Mouse (Mus musculus): Measurements from ENCODE around the gene Echdc3.

The Echdc3 gene

DNA sequence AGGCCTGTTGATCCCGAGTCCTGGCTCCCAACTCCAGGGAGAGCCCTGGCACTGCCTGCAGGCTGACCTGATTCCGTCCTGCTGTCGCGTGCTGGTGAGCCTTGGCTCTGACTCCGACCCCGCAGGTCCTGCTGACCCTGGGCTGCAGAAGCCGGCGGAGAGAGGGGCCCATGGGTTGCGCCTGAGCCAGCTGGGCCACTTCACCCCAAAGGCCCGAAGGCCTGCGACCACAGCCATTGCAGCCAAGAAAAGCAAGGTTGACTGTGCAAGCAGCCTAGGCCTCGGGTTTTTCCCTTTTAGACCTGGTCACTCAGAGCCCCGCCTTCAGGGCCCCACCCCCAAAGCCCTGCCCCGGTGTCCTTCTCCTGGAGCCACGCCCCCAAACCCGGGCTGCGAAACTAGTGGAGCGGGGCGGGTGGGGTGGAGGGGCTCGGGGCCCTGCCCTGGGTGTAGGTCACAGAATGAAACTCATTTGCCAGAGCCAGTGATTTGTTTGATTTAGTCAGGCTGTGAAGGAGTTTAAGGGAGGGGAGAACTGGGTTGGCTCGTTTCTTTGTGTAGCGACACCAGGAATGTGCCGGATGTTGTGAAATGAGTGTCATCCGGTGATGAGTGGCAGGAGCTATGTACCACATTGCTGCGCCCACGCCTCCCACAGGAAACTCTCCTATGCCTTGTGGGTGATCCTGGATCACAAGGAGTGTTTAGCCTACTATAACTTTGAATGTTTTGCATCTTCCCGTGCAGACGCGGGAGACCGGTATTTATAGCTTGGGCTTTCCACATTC is at the start of gene Echdc3:
Echdc3 (minus strand) TSS at position 310 of the 788 bp plus-strand sequence.
- DNase-seq = peak; percentile 68

DNA sequence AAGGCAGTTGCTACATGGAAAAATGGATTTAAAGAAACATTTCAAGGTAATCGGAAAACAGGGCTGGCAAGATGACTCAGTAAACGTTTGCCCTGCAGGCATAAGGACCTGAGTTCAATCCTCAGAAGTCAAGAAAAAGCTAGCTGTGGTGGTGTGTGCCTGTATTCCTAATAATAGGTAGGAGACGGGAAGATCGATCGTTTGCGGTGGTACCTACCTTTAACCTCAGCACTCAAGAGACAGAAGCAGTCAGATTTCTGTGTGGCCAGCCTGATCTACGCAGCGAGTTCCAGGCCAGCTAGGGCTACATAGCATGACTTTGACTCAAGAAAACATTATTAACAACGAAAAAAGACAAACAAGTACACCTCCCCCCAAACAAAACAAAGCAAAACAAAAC is 48.9 kb upstream of the Echdc3 start:
- DNase-seq = no peak

DNA sequence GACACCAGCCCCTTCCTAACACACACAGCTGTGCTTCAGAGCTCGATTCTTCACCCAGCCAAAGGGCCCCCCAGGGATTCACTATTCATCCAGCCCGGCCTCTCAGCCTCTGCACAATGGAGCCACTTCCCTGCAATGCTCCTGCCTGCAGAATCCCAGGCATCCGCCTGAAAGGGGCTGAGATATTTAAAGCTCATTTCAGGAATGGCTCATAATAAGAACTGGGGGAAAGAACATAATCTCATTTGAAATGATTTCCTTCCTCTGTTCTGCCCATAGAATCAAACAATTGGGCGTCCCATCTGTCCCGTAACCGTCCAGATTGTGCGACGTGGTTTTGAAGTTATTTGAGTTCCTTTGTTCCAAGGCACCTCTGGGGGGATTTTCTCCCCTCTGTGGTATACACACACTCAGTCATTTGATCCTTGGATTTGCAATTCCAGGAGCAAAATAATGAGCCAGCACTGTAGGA is 48.4 kb upstream of the Echdc3 start:
- no peak for DNase-seq

DNA sequence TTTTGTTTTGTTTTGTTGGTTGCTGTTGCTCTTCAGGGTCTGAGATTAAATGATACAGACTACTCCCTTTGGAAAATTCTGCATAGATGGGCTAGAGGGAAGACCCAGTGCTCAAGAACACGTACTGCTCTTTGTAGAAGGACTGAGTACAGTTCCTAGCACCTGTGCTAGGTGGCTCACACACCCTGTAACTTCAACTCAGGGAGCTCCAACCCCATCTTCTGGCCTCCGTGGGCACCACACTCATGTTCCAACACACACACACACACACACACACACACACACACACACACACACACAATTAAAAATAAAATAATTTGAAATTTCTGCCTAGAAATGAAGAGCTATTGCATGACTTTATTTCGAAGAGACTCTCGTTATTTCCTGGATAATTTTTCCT is 47.8 kb upstream of the Echdc3 start:
- DNase-seq = no peak

DNA sequence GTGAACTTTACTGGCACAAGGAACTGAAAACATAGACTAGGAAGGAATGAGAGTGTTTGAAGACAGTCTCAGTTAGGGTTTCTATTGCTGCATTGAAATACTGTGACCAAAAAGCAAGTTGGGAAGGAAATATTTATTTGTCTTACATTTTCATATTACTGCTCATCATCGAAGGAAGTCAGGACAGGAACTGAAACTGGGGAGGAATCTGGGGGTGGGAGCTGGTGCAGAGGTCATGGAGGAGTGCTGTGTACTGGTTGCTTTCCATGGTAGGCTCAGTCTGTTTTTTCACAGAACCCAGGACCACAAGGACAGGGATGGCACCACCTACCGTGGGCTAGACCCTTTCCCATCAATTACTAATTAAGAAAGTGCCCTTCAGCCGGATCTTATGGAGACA is 46.3 kb upstream of the Echdc3 start:
- DNase-seq = no peak

DNA sequence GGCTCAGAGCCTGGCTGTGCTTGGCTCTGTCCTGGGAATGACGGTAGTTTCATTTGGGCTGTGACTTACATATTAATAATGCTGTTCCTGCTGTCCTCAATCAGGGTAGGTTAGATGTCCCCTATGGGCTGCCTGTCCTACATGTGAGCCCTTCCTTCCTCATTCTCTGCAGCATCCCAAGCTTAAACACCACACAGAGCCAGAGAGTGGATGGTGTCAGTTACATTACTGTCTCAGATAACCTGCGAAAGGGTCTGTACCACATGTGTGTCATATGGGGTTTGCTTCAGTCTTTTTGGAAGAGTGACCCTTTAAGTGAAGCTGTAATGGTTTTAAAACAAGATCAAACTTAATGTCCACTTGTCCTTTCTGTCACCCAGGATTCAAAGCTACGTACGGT is 45.2 kb upstream of the Echdc3 start:
- DNase-seq = no peak

DNA sequence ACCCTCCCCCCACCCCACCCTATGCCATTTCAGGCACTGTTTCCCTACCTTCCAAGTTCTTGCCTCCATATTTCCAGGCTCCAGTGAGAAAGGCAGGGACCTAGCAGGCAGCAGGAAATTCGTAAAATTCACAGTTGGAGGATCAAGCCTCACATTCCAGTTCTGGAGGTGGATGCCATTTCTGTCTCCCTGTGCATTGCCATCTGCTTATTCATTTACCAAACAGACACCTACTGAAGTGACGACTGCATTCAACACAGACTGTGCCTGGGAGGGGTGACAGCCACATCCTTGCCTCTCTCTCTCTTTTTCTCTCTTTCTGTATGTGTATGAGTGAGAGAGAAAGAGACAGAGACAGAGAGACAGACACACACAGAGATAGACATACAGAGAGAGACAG is 44.3 kb upstream of the Echdc3 start:
- DNase-seq = peak; percentile 85

DNA sequence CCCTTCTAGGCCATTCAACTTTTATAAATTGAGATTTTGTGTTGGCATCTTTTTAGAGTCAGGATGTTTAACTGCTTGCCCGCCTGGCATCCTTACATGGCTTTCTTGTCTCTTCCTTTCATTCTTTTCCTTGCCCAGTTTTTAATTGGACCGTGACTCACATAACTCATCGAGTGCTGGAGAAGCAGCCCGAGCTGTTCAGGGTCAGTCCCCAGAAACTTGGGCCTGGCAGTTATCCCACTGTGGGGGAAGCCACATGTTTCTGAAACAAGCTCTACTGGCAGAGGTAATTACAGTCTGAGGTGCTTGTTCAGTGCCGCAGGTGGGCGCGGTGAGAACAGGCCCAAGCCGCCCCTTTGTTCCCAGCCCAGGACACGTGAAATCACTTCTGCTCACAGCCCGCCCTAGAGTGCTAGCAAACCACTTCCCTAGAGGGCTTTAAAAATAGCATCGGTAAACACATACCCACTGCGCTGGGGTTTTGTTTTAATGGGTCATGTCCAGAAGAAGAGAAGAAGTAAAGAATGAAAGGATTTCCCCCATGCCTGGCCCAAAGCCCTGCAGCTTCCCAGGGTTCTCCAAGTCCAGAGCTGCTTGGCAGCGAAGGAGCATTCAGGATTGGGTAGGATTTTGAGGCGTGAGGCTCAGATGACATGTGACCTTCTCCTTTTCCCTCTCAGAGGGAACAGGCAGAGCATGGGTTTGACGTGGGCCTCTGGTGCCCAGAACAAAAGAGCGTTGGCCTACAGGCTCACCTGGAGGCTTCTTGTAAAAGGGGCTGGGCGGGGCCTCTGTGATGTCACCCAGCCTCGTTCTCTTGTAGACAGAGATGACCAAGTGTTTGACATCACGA is 43.4 kb upstream of the Echdc3 start:
- DNase-seq = peak; percentile 46

DNA sequence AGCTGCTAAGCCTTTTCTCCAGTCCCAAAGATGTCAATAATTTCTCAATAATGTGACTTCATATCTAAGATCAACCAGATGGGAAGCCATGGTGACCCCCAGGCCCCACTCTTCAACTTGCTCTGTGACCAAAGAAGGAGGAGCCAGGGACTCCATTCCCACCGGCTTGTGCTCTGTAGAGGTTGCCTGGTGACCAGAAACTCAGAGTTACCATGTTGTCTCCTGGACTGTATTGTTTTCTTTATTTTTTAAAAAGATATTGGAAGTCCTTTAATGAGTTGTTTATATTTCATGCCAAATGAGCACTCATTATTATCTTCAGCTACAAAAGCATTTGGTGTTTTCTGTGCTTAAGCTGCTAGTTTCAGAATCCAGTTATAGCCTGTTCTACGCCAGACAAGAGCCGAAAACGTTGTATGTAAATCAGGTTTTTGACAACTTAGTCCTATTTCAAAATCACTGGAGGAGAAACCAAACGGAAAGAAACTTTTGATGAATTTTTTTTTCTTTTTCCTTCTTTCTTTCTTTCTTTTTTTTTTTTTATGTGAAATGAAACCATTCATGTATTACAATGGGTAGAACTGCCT is 42.7 kb upstream of the Echdc3 start:
- DNase-seq = no peak

DNA sequence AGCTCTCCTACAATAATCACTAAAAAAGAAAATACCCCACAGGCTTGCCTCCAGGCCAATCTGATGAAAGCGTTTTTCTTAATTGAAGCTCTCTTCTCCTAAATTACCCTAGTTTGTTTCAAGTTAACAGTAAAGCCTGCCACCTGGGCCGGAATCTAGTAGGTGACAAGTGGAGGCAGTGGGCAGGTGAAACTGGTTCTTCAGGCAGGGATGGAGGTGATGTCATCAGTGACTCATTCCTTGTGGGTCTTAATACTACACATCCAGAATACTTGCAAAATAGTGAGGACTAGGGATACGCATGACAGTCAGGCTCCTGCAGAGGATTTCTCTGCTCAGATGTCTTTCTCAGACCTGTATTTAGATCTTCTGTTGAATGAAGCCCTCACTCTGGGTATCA is 39.7 kb upstream of the Echdc3 start:
- DNase-seq = no peak

DNA sequence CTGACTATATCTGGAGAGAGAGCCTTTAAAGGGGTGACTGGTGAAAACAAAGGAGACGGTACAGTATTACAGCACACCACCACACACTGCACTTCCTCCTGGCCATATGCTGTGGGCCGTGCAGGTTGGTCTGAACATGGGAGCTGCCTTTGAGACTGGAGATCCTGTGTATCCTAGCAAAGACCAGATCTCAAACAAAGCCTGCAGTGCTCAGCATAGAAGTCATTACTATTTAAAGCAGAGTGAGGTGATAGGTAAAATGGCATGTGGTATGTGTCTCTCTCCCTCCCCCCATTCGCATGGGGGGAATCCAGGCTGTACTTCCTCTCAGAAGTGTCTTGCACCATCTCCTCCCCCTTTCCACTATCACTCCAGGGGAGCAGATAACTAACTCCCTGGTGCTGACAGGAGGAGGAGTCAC is 38.3 kb upstream of the Echdc3 start:
- no peak for DNase-seq

DNA sequence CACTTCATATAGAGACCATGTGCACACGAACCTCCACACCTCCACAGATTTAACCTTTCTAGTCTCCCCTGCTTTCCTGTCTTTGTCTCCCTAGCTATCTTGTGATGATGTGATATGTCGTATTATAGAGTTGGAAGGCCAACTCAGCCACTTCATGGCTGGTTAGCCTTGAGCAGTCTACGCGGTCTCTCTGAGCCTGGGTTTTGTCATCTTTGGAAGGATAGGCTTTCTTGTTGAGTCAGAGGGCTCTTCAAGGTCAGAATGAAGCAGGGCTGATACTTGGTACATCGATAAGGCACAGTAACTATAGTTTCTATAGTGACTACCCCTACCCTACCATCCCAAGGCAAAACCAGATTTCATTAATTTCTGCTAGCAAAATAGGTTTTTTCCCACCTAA is 28.6 kb upstream of the Echdc3 start:
- DNase-seq = no peak

DNA sequence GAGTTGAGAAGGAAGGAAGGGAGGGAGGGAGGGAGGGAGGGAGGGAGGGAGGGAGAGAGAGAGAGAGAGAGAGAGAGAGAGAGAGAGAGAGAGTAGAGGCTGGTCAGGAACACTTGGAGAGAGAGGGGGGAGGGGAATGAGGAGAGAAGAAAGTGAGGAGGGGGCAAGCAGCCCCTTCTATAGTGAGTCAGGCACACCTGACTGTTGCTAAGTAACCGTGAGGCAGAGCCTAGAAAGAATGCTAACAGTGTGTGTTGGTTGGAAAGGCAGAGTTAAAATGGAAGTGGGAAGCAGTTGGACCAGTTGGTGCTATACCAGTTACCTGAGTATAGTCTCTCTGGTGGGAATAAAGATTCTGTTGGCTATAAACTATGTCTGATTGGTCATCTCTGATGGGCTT is 27.2 kb upstream of the Echdc3 start:
- DNase-seq = no peak

DNA sequence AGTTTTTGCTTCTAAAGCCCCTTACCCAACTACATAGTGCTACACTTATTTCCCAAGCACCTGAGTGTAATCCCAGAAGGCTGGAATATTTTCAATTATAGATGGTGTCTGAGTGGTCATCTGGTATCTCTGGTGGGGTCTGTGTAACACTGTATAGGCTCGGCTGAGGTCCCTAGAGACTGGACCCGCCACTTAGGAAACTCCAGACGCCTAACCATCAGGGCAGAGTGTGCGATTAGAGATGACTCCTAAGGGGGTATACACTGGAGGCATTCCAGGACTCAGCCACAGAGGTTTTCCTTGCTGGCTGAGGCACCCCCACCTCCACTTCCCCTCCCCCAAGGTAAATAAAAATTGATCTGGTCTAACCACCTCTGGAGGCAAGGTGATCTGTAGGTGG is 26.5 kb upstream of the Echdc3 start:
- DNase-seq = no peak

DNA sequence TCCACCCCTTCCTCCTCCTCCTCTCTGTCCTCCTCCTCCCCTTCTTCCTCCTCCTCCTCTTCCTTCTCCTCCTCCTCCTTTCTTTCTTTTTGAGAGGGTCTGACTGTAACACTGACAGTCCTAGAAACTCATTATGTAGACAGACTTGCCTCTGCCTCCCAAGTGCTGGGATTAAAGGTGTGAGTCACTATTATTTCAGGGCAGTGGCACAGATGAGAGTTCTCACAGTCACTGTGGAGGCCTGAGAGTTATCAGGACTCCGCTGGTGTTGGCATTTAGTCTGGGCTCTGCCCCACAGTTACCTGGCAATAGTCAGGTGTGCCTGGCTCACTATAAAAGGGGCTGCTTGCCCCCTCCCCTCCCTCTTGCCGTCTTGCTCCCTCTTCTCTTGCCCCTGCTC is 25.8 kb upstream of the Echdc3 start:
- DNase-seq = no peak

DNA sequence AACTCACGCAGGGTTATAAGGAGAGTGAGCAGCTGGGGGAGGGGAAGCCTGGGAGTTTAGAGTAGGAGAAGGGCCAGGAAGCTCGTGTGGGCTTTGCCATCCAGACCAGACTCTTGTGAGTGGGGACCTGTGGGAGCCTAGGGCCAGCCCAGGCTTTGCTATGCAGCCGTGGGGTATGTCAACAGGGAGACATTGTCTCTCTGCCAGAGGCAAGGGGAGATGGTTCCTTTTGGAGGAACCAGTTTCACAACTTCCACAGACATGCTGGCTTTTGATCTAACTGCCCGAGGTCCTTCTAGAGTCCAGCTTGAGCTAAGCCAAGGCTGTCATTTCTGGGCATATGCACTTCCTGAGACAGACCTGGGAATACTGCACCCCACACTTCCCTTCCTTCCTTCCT is 25.4 kb upstream of the Echdc3 start:
- DNase-seq = no peak

DNA sequence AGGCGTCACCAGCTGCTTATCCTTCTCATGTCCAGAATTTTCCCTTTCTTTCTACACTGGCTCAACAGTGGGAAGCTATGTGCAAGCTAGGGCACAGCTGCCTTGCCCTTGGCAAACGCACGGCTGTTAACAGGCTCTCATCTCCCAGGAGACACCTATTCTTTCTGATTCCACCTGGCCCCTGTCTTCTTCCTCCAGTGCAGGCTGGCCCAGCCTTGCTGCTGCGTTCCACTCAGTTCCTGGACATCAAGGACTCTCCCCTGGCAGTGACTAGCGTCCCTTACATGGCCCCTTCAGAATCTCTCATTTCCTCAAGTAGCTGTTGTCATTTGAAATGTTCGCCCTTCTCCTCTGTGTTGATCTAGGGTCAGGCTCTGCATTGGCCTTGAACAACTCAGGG is 20.5 kb upstream of the Echdc3 start:
- no peak for DNase-seq

DNA sequence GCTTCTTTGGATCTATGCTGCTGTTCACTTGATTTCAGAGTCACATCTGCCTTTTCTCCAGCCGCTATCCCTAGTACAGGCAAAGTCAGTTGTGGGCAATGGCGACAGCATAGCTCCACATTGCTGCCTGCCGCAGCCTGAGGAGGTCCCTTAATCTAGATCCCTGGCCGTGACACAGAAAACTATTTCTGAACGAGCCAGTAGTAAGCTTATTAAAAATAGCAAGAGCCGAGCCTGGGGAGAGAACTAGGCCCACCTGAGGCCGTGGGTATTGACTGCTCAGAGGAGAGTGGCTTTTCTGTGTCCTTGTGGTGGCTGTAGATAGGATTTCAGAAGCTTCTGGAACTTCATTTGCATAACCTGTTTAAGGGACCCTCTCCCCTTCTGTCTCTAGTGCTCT is 19.9 kb upstream of the Echdc3 start:
- no peak for DNase-seq

DNA sequence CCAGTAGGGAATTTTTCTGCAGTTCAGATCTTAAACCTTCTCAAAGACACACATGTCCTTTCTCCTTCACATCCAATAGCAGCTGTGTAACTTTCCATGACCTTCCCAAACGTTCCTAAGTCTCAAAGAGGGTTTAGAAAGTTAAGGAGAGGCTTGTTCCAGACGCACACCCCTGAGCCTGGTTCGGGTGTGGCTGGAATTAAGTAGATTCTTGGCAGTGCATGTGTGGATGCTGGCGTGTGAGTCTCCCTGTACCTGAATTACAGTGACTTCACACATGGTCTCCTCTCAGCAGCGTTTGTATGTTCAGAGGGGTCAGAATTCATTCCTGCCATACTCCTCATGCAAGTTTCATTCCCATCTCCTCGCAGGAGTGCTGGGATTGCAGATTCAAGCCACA is 18.0 kb upstream of the Echdc3 start:
- no peak for DNase-seq

DNA sequence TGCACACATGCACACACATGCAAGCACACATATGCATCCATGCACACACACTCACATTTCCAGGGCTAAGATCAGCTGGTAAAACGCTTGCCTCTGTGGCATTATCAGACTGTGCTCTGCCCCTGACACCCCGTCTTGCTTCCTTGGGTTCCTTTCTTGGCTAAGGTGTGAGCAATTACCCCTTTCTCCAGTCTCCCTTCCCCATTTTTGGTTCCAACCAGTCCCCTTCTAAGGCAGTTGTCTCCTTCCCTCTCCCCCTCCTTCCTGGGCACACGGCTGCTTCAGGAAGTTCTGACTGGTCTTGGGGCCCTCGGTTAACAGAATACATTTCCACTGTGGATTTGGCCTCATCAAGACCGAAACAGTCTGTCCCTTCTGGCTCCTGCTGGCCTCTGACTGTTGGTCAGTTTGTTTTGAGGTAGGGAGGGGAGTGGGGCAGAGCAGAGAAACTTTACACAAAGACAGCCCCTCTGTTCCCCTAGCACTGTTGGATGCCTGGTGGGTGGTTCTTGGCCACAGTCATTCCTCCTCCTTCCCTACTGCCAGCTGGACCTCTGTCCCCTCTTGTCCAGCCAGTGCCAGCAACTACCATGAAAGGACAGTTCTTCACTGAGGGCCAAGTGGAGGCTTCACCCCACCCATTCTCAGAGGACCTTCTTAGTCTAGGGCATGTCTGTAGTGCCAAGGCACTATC is 16.9 kb upstream of the Echdc3 start:
- DNase-seq = peak; percentile 26

DNA sequence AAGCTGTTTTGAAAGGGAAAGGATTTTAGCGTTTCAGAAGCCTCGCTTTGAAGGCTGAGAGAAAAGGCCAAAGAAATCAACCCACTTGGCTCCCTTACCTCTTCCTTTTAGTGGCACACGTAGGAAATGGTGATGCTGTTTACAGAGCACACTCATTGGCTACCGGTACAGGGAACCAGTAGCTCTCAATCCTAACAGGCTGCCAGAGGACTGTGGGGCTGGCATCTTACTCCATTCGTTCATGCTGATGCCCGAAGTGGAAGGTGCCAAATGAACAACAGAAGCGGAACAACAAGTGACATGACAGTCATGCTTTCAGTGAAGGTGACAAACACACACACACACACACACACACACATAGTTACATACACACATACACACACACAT is 14.2 kb upstream of the Echdc3 start:
- DNase-seq = no peak

DNA sequence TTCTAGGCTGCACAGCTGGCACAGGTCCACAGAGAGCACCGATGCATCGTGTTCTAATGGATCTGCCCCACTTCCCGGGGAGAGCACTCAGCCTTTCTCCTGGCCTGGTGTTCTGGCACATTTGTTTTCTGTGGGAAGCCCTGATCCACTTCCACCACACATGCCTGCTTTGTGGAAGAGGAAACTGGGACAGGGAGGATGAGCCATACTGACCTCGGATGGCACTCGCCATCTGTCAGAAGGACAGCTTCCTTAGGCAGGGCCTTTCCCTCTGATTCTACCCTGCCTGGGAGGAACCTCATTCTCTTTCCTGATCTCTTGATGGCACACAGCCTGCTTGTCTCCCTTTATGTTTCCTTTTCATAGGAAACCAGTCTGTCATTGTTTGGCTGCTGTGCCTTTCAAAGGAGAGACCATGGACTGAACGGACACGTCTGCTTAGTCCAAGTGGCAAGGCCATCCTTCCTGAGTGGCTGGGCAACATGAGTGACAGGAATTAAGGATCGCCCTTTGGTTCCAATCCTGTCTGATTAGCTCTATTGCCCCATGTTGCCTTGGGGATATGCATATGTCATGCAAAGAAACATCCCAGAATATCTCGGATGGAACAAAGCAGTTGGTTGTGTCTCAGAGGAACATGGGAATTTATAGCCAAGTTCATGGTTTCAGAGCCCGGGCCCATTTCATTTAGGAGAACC is 13.7 kb upstream of the Echdc3 start:
- peak; percentile 20 for DNase-seq
